Mouse (Mus musculus) gastrocnemius, postnatal 10 days (tissue): ENCODE results near the gene Ptgr1. TPM values are rescaled to one million over a fixed set of nuclear protein-coding genes. Genes with fewer than 3 reads are reported as not detected.

ENCODE experiments used
- DNase-seq: peaks from one replicate; pipeline ENCODE4 v3.0.0; 2021; ENCODE audit warnings: mixed read lengths
- long read RNA-seq, 2 experiments: library from polyadenylated mRNA; stranded (forward); transcript quantifications; one replicate each; pipeline ENCODE4 v2.0.0; 2021
- total RNA-seq, 2 experiments: library from RNA; stranded (reverse); gene quantifications; 2 replicates each; pipeline ENCODE4 v1.2.3; 2021

The Ptgr1 gene
- 1 to 10 TPM; 4.7 to 5.1 TPM for total RNA-seq
- long read RNA-seq, experiment 1, transcript Ptgr1-201 (10 exons, 2,296 nt): major isoform, 5 of 5 reads
- long read RNA-seq, experiment 1, partial matches to known transcripts: 0 of 5 reads
- long read RNA-seq, experiment 1, other reads (novel, unspliced or antisense): 0 of 5 reads
- long read RNA-seq, experiment 2, transcript Ptgr1-201 (10 exons, 2,296 nt): major isoform, 8 of 9 reads
- long read RNA-seq, experiment 2, partial matches to known transcripts: 1 of 9 reads
- long read RNA-seq, experiment 2, other reads (novel, unspliced or antisense): 0 of 9 reads

DNA sequence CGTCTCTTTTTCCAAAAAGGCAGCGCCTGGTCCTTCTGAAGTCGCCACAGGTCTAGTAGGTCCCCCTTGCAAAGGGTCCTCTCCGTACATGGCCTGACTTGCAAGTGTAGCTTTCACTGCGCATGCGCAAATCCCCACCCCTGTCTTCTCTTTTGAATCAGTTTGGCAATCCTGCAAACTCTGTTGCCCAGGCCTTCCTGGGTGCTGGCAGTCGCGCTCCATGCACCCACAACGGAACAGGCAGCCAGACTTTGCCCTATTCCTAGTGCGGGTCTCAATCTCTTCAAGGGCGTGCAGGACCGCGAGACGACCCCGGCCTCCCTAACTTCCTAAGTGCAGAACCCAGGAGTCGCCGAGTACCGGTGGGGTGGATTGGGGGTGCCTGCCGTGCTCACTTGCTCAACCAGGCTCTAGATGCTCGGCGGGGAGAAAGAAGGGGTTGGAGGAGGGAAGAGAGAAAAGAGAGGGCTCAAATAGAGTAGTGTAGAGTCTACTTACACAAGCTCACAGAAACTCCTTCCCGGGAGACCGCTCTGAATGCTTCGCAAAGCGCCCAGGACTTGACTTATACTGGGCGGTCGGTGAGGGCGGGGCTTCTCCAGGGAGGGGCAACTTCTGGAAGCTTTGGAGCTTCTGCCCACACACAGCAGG, at the start of gene Ptgr1:
Gene Ptgr1 (minus strand): TSS at position 580 of the 651 bp plus-strand sequence.
- peak; percentile 80 for DNase-seq

DNA sequence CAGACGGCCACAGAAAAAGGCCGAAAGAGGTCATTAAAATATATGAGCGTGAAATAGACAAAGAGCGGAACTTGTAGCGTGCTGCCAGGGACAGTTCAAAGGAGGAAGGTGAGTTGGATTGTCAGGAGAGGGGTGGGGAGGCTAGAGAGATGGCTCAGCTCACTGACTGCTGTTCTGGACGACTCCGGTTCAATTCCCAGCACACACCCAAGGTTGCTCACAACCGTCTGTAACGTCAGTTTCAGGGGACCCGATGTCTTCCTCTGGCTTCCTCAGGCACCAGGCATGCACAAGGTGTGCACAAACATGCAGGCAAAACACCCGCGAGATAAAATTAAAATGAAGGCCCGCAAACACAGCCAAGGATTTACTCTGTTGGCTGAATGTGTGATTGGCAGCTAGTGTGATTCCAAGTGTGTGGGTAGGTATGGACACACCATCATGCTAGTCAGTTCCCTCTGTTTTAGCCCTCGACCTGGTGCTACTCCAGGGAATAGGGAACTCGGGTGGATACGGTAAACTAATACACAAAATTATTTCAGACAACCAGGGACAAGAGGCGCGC, 48.9 kb upstream of the Ptgr1 start:
- no peak for DNase-seq

DNA sequence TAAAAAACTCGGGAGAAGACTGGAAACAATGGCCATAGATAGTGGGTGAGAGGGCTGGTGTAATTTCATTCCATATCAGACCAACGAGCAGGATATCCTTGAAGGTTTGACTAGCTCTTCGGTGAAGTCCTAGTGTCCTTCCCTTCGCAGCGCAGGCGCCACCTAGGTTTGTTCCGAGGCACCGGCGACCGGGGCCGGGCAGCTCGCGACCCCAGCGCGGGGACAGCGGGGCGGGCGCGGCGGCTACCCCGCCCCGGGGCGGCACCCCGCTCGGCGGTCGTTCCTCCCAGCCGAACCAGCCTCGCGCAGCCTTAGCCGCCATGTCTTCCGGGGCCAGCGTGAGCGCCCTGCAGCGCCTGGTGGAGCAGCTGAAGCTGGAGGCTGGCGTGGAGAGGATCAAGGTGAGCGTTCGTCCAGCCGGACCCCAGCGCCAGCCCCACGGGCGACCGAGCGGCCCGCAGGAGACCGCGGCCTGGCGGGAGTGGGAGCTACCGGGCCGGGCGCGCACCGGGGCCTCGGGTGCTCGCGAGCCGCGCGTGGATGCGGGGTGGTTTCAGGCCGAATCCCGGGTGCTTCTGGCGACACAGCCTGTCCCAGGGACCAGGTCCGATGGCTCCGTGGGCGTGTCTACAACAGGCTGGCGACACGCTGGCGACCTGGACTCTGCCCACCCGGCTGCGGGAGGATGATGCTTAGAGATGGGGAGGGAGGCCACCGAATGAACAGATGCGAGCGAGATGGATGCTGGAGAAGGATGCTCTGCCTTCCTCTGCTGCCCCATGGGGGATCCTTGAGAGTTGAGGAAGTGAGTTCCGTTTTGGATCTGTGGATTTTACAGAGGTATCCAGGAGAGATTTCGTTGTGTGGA, 48.2 kb upstream of the Ptgr1 start, which contains the start of gene Gng10:
Gene Gng10 (plus strand): TSS at position 171 of the 868 bp plus-strand sequence.
- peak; percentile 71 for DNase-seq

DNA sequence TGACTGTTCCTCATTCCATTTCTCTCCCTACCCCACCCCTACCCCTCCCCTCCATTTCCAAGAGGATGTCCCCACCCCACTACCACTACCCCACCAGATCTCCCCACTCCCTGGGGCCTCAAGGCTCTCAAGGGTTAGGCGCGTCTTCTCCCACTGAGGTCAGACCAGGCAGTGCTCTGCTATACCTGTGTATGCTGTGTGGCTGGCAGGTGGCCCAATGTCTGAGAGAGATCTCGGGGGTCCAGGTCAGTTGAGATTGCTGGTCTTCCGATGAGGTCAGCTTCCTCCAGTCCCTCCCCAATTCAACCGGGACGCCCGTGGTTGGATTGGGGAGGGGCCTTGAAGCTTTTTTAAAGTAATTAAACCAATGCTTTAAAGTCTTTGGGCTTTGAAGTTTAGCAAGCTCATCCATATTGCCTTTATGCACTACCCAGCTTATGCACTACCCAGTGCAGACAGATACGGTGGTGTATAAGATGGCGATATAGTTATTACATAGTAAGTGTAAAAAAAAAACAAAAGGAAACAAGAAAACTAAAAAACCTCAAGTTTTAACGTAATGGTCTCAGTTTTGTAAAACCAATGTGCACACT, 47.5 kb upstream of the Ptgr1 start:
- peak; percentile 19 for DNase-seq

DNA sequence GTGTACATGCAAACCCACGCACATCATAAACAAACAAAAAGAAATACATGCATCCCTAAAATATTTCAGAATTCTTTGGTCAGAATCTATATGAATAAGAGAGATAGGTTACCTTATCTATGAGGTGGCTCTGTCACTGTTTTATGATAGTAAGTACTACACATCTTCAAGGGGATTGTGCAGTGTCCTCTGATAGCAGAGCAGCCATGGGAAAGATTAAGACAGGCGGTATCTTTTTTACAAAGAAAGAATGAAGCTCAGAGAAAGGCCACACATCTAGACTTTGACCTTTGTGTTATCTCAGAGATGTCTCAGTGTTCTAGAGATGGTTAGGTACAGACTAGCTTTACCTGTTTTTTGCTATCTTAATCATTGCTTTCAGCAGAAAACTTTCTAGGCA, 30.0 kb upstream of the Ptgr1 start:
- DNase-seq: no peak

DNA sequence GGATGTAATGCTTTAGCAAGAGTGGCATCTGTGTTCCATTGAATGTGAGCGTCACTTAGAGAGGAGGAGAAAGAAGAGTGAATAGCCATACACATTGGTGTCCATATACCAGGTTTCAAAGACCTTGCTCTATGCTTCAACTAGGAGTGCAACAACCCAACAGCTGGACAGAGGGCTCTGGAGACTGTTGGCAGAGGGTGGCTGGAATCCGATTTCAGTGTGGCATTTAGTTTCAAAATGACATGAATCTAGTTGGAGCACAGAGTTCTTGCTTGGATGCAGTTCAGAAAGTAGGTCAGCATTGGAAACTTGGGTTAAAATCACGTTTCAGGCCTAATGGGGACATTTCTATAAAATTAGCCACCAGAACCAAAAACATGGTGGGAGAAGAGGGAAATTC, 28.3 kb upstream of the Ptgr1 start:
- no peak for DNase-seq

DNA sequence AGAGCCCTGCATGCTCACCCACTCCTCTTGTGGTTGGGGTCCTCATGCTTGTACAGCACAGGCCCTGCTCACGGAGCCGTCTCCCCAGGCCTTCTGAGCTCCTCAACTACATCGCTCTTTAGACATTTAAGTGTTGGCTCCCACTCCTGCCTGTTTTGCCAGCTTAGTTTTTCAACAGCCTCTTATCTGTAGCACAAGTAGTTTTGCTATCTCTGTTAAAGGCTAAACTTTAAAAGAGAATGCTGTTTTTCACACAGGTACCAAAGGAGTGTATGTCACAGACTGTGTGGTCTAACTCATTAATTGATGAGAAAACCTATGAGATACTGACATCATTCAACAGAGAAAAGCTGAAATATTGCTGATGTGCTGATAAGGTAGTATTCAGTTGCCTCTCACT, 24.5 kb upstream of the Ptgr1 start:
- DNase-seq: no peak

DNA sequence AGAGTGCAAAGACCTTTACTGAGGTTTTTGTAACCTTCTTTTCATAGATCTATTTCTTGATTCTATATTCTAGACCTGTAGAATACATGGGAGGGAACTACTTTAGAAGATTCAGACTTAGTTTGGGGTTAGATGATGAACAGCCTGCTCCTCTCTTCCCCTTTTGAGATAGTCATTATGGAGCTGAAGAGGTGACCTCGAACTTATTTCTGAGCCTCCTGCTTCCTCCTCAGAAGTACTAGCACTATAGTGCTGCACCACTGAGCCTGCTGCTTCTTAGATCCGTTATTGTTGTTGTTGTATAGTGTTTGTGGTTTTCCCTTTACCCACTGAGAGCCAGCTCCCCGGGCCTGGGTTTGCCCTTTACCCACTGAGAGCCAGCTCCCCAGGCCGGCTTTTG, 22.8 kb upstream of the Ptgr1 start:
- no peak for DNase-seq

DNA sequence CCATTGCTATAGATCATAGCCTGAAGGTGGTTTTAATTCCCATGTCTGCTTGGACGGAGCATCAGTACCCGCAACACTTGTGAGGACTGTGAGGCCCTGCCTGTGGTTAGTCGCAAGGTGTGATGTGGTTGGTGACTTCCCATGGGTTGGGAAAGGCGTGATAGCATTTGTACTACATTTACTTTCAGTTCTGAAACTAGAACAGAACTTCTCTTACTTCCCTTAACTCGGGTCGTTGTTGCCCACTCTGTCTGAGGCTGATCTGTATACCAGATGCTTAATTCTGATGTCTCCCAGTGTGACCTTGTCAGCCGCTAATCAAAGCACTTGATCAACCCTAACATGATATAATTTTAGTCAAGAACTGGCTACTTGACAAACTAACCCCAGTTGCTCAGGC, 22.3 kb upstream of the Ptgr1 start:
- DNase-seq: no peak

DNA sequence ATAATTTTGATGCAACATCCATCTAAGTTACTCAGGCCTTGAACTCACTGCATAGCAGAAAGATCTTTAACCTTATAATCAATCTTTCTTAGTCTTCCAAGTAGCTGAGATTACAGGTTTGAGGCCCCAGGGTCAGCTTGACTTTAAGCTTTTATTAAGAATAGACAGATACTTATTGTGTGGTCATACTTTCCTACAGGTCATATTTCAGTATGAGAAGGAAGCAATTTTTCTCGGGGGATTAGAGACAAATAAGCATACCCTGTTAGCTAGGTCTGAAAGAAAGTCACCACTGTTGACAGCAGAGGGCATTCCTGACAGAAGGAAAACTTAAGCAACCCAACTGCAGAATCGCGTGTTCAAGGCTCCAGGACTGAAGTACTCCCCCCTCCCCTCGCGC, 21.1 kb upstream of the Ptgr1 start:
- DNase-seq: no peak

DNA sequence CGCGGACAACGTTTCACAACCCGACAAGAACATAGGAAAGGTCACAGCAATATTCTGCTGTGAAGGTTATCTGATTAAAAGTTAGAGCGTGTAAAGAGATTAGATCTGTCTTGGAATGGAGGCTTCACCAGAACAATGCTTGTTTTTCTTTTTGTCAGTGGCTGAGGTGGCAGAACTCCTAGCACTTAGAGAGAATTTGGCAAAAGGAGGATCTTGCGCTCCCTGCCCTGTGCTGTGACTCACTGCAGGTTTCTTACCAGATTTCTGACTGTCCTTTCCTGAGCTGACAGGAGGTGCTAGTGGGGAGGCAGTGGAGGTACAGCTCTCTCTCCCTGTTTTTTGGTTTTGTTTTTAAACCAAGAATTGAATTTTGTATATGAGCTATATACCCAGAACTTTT, 20.1 kb upstream of the Ptgr1 start:
- DNase-seq: no peak

DNA sequence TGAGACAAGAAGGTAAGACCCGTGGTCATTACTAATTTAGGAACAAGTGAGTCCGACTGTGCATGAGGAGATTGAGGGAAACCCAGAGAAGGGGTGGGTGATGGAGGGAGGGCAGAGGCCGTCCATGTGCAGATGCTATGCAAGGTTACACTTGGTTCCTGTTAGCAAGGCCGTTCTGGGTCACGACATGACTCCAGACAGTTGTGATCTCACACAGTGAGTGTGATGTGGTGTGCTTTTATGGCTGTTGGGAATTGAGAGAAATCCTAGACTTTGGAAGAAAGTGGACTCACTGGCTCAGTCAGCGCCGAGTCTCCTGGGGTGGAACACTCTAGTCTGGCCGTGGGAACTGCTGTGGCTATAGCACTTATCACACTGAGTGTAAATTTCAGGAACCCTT, 19.3 kb upstream of the Ptgr1 start:
- DNase-seq: no peak

DNA sequence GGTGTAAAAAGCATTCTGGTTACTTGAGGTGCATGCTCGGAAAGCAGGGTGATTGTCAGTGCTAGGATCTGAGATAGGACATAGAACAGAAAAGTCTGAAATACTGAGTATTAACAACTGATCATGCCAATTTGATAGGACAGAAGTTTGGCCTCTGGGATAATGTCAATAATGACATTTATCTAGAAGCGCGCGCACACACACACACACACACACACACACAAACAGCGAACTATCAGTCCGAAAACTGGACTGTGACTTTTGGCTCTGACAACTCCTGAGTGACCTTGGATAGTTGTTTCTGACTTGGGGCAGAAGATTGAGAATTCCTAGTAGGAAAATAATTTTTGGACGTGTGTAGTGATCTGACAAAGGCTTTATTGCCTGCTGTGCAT, 16.9 kb upstream of the Ptgr1 start:
- DNase-seq: no peak

DNA sequence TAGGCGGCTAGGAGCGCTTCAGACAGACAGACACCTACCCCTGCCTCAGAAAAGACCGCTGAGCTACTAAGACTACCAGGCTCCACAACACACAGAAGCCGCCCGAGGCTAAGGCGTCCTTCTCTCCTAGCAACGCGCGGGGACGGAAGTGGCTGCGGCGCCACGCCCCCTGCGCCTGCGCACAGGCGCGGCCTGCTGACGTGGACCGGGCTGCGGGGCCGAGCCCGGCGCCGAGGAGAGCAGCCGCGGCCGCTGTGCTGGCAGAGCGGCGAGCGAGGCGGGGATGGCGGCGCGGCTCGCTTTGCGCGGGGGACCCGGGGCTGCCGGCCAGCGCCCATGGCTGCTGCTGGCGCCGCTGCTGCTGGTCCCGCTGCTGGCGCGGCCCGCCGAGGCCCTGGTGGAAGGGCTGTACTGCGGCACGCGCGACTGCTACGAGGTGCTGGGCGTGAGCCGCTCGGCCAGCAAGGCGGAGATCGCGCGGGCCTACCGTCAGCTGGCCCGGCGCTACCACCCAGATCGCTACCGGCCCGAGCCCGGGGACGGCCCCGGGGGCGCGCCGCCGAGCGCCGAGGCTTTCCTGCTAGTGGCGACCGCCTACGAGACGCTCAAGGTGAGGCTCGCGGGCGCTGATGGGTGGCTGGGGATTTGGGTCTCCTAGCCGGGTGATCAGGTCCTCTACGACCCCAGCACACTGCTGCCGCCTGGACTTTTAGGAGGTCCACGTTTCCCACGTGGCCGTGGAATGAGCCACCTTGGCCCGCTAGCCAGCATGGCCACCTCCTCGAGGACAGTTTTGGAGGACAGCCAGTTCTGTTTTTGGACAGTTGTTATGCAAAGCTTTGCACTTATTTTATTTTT, 16.3 kb upstream of the Ptgr1 start, which contains the start of gene Gm20503:
Gene Gm20503 (plus strand): TSS at position 263 of the 858 bp plus-strand sequence.
- peak; percentile 91 for DNase-seq

DNA sequence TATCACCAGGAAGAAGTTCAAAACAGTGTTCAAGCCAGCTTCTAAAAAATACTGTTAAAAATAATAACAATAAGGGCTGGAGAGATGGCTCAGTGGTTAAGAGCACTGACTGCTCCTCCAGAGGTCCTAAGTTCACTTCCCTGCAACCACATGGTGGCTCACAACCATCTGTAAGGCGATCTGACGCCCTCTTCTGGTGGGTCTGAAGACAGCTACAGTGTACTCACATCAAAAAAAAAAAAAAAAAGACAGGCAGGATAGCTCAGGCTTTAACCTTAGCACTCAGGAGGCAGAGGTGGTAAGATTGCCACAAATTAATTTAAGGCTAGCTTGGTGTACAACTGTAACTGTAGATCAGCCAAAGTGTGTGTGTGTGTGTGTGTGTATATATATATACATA, 13.7 kb upstream of the Ptgr1 start:
- no peak for DNase-seq

DNA sequence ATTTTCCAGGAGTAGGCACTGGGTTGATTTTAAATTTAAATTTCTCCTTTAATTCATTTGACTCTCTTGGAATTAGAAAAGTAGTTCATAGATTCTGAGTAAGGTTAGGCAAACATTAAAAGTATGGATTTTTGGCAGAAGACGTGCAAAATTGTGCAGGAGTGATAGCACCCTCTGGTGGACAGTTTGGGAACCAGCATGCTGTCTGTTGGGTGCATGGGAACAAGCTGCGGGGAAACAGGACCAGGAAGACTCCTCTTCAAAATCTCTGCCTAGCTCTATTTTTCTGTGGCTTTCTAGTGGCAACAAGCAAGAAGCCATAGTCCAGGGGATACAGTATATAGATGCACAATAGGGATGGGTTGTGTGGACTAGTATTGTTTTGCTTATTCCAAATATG, 12.8 kb upstream of the Ptgr1 start:
- DNase-seq: peak; percentile 71

DNA sequence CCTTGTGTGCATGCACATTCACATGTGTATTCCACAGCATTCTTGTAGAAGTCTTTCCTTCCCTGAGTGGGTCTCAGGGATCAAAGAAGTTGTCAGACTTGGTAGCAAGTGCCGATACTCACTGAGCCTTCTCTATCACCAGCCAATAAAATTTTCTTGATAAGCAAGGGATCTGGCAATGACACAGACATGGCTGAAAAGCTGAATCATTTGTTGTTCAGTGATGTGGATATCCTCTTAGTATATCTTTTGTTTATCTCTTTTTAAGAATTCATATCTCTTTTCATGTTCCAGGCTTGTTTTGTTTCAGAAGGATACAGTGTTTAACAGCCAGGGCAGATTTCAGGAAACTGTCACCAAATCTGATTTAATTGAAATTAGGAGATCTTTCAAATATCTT, 11.8 kb upstream of the Ptgr1 start:
- no peak for DNase-seq

DNA sequence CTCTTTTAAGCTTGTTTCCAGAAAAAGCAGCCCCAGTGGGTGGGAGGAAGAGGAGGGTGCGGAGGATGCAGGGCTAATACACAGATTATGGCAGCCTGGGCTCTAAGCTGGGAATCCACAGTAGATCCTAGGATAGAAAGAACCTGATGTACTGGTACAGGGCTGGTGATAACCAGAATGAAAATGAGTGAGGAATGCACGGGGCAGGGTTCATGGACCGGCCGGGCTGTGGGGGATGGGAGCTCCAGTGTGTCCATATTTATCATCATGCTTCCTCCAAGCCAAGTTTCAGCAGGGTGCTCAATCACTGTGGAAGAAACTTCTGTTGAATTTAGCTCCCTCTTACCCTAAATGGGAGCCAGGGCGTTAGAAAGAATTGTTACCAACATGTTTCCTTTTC, 10.2 kb upstream of the Ptgr1 start:
- no peak for DNase-seq

DNA sequence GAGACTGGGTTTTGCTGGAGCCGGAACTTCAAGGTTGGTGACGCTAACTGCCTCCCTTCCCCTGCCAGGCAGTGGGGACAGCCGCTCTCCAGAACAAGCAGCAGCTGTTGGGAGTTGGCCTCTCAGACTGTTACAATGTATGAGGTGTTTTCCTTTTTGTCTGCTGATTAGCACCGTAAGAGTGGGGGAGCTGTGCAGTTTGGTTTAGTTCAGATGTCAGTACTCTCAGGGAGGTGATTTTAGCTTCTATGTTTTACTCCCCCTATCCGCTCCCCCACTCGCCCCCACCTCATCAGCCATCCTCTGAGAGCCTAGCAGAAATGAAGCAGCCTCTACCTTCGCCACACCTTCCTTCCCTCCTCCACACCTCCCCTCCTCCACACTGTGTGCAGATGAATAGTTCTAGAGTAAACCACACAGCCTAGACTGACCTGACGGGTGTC, 8.4 kb upstream of the Ptgr1 start:
- no peak for DNase-seq

DNA sequence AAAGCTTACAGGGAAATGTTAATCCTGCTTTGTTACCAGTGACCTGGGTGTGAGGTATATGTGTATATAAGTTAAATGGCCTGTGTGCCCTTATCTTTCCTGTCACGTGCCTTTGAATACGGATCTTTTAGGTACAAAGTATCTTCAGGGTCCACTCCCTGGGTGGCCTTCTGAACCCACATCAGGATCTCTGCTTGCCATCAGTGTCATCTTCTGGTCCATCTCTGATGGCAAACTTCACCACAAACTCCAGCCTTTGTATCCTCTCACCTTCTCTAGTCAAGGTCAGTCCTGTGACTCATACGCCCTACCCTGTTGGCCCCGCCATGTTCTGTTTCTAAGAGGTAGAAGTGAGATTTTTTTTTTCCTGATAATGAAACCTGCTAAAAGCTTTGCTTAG, 7.8 kb upstream of the Ptgr1 start, which contains the start of gene Dnajc25:
Gene Dnajc25 (plus strand): TSS at position 301 of the 400 bp plus-strand sequence.
- no peak for DNase-seq

DNA sequence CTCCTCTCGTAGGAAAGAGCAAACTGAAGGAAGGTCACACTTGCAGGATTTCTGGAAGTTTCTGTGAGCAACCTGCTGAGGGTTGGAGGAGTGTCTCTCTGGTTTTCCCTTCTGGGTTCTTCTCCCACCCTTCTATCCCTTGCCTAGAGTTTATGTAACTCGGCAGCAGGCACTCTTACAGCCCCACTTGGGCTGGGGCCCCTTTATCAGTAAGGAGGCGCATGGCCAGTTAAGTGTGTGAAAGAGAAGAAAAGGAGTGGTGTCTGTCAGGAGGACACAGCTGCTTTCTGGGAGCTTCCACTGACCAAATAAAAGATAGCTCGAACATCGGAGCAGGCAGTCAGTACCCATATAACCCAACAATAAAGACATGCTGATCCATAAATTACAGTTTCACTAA, 5.3 kb upstream of the Ptgr1 start:
- DNase-seq: no peak
